Mouse (Mus musculus): ENCODE results near the gene Clrn3.
"Not testable (repeated sequence)": the region's sequence is repeated elsewhere in the genome, so short reads cannot be mapped to it uniquely, and the experiment has no call there.

Clrn3 gene

DNA sequence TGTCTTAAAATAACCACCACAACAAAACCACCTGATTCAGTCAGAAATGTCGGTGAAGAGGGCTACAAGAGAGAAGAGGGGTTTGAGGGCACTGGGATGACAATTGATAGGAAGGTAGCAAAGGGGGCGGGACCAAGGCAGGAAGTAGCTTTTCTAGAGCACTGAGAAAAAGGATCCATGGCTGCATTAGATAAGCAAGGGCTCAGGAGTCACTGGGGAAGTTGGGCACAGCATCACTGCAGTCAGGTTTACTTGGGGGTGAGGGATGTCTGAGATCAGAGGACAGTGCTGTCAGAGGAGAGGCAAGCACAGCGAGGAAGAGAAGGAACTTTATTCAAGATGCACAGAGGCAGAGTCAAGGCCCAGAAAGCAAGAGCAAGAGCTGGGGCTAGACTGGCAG lies 7.5 kb upstream of the Clrn3 start:
- DNase-seq (ENCODE audit: low spot score in 2 of 2), result no peak

GRCm38 (mm10) chr7:135534548-135535189 lies 6.2 kb upstream of the Clrn3 start:
- no peak for DNase-seq (ENCODE audit: low spot score in 2 of 2)

- DNase-seq (ENCODE audit: low spot score in 2 of 2), result no peak
These were observed 614 bp upstream of the Clrn3 start for GRCm38 (mm10) chr7:135529068-135529467.

- no peak for DNase-seq (ENCODE audit: low spot score in 2 of 2)
These were observed 1.3 kb downstream of the Clrn3 start for GRCm38 (mm10) chr7:135527169-135527568.

GRCm38 (mm10) chr7:135526574-135527152 lies 1.8 kb downstream of the Clrn3 start:
- DNase-seq (ENCODE audit: low spot score in 2 of 2), result no peak

- no peak for DNase-seq (ENCODE audit: low spot score in 2 of 2)
These were observed 4.0 kb downstream of the Clrn3 start for GRCm38 (mm10) chr7:135524424-135524967.

- DNase-seq (ENCODE audit: low spot score in 2 of 2), result no peak
These were observed 4.5 kb downstream of the Clrn3 start for GRCm38 (mm10) chr7:135523981-135524380.

DNA sequence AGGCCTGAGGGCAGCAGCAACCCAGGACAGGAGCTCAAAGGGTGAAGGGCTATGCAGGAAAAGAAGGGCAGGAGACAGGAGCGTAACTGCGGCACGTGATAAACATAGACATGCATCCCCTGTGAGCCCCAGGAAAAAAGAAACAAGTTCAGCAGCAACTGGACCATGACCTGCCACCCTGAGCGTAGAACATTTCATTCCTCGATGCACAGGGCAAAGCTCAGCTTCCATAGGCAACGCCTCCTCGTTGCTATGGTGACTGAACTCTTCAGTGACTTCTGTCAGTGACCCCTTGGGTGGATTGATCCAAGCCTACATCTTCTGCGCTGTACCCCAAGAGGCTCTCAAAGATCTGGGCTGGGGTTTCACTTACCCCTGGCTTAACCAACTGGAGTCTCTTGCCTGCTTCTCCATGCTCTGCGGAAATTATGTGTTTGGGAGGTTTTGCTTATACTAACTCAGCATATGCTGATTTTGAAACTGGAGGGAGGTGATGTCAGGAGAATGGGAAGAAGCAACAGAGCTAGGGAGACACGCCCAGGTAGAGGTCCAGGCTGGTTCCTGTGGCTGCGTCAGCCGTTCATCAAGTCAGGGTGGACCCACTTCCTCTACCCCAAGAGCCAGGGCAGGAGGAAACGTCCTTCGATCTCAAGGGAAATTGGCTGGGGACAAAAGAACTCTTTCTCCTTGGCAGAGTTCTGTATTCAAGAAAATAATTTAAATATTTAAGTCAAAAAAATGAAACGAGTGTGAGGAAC lies 6.5 kb downstream of the Clrn3 start:
- no peak for DNase-seq (ENCODE audit: low spot score in 2 of 2)

- no peak for DNase-seq (ENCODE audit: low spot score in 2 of 2)
These were observed 8.2 kb downstream of the Clrn3 start for GRCm38 (mm10) chr7:135520241-135520640.

DNA sequence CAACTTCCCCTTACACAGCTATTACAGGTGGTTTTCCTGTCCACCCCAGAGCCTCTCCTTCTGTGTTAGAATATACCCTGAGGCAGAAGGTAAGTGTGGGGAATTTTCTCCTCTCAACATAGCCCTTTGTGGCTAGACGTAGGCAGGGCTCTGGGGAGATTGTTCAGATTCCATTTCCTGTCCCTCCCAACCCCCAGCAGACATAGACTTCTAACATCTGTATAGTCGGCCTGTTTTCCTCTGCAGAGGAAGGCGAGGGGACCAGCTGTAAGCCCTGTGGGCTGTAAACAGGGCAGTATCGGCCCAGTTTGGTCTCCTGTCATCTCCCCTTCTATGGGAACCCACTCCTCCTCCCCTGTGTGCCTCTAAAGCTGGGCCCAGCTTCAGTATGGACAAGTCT lies 11.3 kb downstream of the Clrn3 start:
- no peak for DNase-seq (ENCODE audit: low spot score in 2 of 2)

GRCm38 (mm10) chr7:135511723-135512122 lies 16.7 kb downstream of the Clrn3 start:
- DNase-seq (ENCODE audit: low spot score in 2 of 2), result no peak

- no peak for DNase-seq (ENCODE audit: low spot score in 2 of 2)
These were observed 18.0 kb downstream of the Clrn3 start for GRCm38 (mm10) chr7:135510431-135510830.

DNA sequence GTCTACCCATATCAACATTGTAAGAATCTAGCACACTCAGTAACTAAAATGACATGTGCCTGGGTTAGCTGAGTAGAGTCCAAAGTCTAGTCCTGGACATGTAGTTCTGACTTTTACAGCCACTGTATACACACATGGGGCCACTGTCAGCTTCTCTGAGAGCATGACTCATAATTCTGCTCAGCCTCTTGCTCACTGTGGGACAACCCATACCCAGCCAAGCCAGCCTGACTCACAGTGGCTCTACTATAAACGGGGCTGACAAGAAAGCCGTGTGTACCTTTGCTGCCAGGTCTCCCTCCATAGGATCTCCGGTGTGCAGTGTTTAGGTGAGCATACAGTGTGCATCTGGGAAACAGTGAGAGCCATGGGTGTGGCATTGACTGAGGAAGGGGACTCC lies 19.2 kb downstream of the Clrn3 start:
- no peak for DNase-seq (ENCODE audit: low spot score in 2 of 2)

DNA sequence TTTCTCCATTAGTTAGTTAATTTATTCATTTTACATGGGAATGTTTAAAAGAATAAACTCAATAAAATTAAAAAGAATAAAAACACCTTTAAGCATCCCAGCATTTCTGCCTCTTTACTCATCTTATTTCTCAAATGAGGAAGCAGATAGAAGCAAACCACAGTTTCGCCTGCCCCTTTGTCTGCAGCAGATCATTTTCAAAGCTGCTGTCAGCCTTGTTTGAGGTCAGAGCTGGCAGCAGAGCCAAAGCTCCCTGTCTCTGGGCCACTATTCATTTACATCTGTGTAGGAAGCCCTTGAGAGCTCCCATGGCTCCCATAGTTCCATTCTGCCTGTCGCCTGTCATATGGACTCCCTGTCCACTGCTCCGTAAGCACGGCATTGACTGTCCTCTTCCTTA lies 19.9 kb downstream of the Clrn3 start:
- no peak for DNase-seq (ENCODE audit: low spot score in 2 of 2)

DNA sequence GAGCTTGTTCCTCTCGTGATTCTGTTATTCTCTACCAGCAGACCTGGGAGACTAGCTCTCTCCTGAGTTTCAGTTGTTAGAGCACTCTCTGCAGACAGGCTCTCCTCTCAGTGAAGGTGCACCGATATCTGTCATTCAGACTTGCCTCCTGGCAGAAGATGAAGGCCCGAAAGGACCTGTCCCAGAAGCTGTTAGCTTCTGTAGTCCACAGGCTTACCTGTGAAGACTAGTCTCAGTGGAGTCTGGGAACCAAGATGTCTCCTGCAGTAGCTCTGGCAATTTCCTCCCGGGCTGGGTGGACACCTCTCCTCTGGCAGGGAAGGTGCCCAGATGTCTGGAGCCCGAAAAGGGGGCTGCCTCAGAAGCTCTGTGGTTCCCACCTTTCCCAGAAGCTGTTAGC lies 21.9 kb downstream of the Clrn3 start:
- DNase-seq (ENCODE audit: low spot score in 2 of 2), result not testable (repeated sequence)

GRCm38 (mm10) chr7:135499403-135499802 lies 29.1 kb downstream of the Clrn3 start:
- DNase-seq (ENCODE audit: low spot score in 2 of 2), result no peak

DNA sequence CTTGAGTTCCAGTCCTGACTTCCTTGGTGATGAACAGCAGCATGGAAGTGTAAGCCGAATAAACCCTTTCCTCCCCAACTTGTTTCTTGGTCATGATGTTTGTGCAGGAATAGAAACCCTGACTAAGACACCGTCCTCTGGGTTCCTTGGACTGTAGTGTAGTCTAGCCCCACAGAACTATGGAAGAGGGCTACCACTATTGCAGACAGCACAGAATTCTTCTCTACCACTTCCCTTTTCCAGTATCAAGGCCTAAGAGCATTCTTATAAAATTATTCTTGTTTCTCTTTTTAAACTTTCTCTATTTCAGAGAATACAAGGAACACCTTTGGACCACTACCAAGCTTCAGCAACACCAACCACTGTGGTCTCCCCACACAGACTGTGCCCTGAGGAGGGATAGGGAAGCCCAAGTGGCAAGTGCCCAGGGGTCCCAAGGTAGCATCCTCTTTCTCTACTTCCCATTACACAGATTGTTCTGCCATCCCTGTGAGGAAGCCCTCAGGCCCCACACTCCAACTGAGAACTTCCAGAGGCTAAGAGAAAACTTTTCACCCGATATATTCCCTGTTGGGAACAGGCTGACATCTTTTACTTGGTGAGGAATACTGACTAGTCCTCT lies 29.8 kb downstream of the Clrn3 start:
- DNase-seq (ENCODE audit: low spot score in 2 of 2), result no peak

GRCm38 (mm10) chr7:135495303-135495702 lies 33.2 kb downstream of the Clrn3 start:
- DNase-seq (ENCODE audit: low spot score in 2 of 2), result no peak

DNA sequence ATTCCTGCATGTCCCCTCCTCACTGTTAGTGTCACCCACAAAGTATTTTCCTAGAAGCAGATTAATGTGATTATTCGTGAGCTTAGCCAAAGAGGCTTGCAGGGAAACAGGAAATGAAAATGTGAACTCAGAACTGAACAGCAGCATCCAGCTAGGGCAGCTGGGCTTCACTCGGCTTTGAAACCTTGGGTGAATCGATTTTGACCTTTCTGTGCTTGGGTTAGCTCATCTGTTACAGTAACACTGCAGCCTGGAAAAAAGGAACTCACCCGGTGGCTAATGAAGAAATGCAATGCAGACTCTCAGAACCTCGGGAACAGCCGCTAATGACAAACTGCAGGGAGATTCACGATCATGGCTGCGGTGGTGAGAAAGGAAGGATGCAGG lies 38.0 kb downstream of the Clrn3 start:
- DNase-seq (ENCODE audit: low spot score in 2 of 2), result no peak

DNA sequence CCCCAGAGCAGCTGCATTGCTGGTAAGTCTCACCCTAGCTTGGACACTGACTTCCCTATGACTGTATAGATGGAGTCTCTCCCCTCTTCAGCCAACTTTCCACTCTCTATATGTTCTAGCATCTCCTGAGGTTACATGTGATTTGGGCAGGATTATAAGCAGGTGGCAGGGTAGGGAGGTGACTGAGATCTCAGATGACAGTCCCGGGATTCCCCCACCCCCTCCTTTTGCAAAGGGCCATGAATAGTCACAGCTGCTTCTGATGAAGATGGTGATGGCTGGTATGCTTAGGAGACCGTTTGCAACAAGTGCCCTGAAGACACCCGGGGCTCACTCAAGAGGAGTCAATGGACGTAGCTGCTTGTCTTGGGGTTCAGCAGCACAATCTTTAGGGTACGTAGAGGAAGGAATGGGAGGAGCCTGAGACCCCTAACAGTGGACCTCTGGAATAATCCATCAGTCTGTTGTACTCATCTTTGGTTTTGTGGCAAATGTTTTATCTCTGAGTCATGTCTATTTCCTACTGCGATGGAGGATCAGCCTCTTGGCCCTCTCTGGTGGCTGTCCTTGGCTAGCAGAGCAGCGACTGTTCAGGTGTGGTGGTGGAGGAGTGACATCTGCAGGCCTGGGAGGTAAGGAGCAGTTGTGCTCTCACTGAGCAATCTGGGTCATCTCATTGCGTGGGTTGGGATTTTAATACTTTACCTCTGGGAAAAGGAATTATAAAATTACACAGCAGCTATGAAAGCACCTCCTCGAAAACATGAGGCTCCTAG lies 38.5 kb downstream of the Clrn3 start:
- no peak for DNase-seq (ENCODE audit: low spot score in 2 of 2)

GRCm38 (mm10) chr7:135488214-135488810 lies 40.1 kb downstream of the Clrn3 start:
- DNase-seq (ENCODE audit: low spot score in 2 of 2), result no peak

Data from right cerebral cortex, postnatal 36 days (tissue).